9 mouse cellular contexts compared by ENCODE assay signal in the genomic region with DNA sequence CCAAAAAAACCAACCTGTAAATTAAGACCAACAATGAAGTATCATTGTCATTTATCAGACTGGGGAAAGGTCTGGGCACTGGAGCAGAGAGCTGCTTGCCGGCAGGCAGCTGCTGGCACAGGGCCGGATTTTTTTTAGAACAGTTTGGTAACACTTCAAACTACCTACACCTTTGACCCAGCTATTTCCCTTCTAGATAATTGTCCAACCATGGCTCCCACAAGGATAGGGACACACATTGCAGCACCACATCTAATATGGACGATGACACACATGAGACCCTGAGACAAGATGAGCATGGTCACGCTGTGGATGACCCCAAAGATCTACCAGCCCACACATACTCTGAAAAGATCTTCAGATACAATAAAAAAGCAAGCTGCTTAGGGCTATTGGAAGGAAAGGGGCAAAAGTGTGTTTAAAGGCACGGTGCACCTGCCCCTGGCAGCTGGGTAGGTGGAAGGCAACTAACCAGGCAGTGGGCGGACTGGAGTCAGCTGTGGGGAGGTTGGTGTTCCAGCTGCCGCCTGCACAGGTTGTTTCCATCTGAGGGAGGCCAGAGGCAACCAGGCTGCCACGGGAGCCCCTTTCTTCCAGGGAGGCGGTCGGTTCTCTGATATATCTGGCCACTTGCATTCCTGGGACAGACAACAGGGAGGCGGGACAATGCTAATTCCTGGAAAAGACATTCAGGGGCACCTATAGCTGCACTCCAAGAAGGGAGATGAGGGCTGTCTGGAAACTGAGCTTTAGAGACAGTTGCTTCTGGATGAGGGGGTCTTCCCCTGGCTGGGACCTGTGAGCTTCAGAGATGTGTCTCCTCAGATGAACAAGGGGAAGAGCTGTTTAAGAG. TPM values are rescaled to one million over a fixed set of nuclear protein-coding genes. Genes with fewer than 3 reads are reported as not detected.
DNase-seq lines count a peak whose midpoint lies in the region; ATAC-seq lines count a peak whose summit lies in the region.
"Had no signal": no experiment of that assay in that cellular context is flagged by ENCODE, and none has a peak within 500 bp of the region (broad histone marks: within the 10 kb centered on the region; RNA-seq: fewer than 3 reads in every experiment).

No protein-coding gene starts in this region.

- H3K27ac ChIP-seq in intestine, embryonic 15.5 days: no peak overlapping the region
- H3K27ac ChIP-seq: heart, adult 2 months had no signal

- no peaks in the 10 kb centered on the region for H3K27me3 ChIP-seq in intestine, embryonic 15.5 days (replicated peaks)

- no peak overlapping the region for H3K9ac ChIP-seq in intestine, embryonic 15.5 days

- H3K36me3 ChIP-seq in intestine, embryonic 15.5 days: no peaks in the 10 kb centered on the region

- H3K4me2 ChIP-seq in intestine, embryonic 15.5 days (replicated peaks): no peak overlapping the region

- peaks cover 22% of the 10 kb centered on the region for H3K4me1 ChIP-seq in intestine, embryonic 15.5 days (replicated peaks)

- peak; percentile 51 to 79 for DNase-seq in adrenal gland, adult (ENCODE audit: inconsistent age in 2 of 2, low spot score in 1 of 2)
- no peak for DNase-seq in adrenal gland, adult 8-10 months
- peak; percentile 84 for DNase-seq in R1 (ENCODE audit: low read depth, low spot score)
- peak; percentile 84 for DNase-seq in kidney, adult 11 months
- DNase-seq in lung, postnatal 14 days: peak; percentile 69
- DNase-seq in cerebellum, adult 8-10 months: no peak
- no peak for DNase-seq in ovary, postnatal 36 days (ENCODE audit: low spot score)

- H3K4me3 ChIP-seq in intestine, embryonic 15.5 days (replicated peaks): no peak overlapping the region
- H3K4me3 ChIP-seq: heart, adult 2 months had no signal

- no peak for ATAC-seq in intestine, embryonic 15.5 days

- no peaks in the 10 kb centered on the region for H3K9me3 ChIP-seq in intestine, embryonic 15.5 days

- WGBS in intestine, embryonic 15.5 days: 62% methylated on average over 11 of the region's 11 CpGs

RNA-seq across cellular contexts. Expression of gene Fasn, which starts 28.0 kb away (rescaled TPM):
- total RNA-seq in adrenal gland, adult 8-10 months (2022): 1,000 to 10,000 TPM in 1 of 4 experiments, 100 to 1,000 TPM in 3; 300 to 1,377 (median 701) TPM
- polyA plus RNA-seq in intestine, embryonic 15.5 days (2015; fragmentation: Nextera tagmentation; extraction: Ambion mirVana): 48.8 and 54.3 TPM in 2 replicates

RNA-seq across cellular contexts. Expression of gene Dus1l, which starts 56.1 kb away (rescaled TPM):
- total RNA-seq in adrenal gland, adult 8-10 months (2022): 10 to 100 TPM; 62.8 to 71.6 (median 70.5) TPM
- polyA plus RNA-seq in intestine, embryonic 15.5 days (2015; fragmentation: Nextera tagmentation; extraction: Ambion mirVana): 76.5 and 82.1 TPM in 2 replicates

Comparison
In these comparisons a context has a peak if more than half of its experiments do, and no peak if none do; other contexts are left out.
1. DNase-seq: peak in adrenal gland, adult (2 of 2), R1 (single experiment), kidney, adult 11 months (single experiment) and lung, postnatal 14 days (single experiment); none in adrenal gland, adult 8-10 months (single experiment), cerebellum, adult 8-10 months (single experiment) and ovary, postnatal 36 days (single experiment).